Mouse (Mus musculus) adrenal gland, adult 8-10 months (tissue): Measurements from ENCODE around the gene Etv6. TPM values are rescaled to one million over a fixed set of nuclear protein-coding genes. Genes with fewer than 3 reads are reported as not detected.
A peak's percentile ranks its signal among the peaks of the same experiment; 100 is the strongest.

Experiments
- DNase-seq: peaks from one replicate; pipeline ENCODE4 v3.0.0; 2022
- total RNA-seq, 4 experiments: library from RNA; stranded (reverse); gene quantifications; 2 replicates each; pipeline ENCODE4 v1.2.4; 2022

Etv6 gene
- total RNA-seq, 4 experiments from 2014 or later, result 40.4 to 49.6 (median 43.5) TPM

DNA sequence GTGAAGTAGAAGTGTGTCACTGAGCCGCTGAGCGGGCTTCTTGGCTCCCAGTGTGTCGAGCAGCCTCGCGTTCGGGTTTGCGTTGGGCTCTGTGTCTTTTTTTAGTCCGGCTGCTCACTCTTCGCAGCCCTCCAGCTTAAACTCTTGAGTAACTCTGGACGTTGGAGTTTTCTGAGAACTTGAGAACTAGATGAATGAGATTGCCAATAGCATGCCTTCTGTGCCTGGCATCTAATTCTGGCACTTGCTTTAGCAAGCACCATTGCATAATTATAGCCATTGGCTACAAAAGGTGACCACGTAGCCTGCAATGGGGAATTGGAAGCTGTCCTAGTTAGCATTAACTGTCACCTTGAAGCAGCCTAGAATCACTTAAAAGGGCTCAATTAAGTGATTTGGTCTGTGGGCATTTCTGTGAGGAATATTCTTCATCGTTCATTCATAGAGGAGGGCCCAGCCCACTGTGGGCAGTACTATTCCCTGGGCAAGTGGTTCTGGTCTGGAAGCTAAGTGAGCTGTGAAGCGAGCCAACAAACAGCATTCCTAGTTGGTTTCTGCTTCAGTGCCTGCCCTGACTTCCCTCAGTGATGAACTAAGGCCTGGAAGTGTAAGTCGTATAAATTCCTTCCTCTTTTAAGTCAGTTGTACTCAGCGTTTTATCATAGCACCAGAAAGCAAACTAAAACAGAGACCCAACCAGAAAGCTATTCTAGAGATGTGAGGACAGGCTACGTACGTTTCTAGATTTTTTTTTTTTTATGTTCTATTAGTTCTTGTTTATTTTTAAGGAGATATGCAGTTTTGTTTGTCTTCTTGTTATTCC, 136.6 kb downstream of the Etv6 start:
- no peak for DNase-seq

DNA sequence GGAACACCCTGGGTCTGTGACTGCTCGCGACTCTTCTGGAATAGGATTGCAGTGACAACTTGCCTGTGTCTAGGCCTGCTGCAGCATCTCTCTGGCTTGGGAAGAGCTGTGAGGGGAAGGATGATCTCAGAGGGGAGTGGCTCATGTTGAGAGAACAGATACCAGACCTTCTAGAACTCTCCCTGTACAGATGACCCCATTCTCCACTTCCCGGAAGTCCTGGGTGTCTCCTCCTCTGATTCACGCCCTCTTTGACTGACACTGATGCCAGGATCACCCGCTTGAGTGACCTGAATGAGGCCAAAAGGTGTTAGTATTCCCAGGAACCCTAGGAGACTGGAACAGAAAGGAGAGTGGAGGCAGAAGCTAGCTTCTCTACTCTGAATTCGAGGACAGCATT, 137.9 kb downstream of the Etv6 start:
- no peak for DNase-seq

- no peak for DNase-seq
These were observed 139.6 kb downstream of the Etv6 start for GRCm38 (mm10) chr6:134175059-134175458.

GRCm38 (mm10) chr6:134177196-134177595, 141.7 kb downstream of the Etv6 start:
- no peak for DNase-seq

GRCm38 (mm10) chr6:134182301-134182948, 146.9 kb downstream of the Etv6 start:
- no peak for DNase-seq

DNA sequence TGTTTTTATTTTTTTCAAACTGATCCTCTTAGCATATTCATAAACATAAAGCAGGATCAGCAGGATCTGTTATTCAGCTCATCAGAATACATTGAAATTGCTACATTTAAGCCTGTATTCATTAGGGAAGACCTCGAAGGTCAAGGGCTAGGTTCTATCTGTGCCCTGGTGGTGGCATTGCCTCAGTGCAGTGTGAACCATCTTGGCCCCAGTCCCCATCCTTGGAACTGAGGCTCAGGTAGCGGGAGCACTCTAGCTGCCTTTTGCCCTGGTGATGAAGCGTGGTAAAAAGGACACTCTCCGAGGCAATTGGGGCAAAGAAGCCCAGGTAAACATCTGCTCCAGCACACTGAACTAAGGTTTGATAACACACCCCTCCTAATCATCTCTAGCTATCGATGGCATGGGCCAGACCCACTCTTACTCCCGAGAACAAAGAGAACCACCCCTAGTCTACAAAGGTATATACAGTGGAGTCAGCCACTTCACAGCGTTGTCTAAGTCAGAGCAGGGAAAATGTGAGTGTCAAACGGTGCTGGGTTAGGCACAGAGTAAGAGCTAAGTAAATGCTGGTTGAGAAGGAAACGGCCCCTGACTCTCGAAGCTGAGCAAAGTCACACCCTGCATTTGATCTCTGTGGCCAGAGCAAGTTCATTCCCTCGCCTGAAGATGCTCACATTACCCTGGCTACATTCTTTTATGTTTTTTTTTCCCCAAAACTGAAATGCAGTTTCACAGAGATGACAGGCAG, 148.3 kb downstream of the Etv6 start:
- no peak for DNase-seq

GRCm38 (mm10) chr6:134186286-134186903, 150.9 kb downstream of the Etv6 start:
- DNase-seq, result no peak

DNA sequence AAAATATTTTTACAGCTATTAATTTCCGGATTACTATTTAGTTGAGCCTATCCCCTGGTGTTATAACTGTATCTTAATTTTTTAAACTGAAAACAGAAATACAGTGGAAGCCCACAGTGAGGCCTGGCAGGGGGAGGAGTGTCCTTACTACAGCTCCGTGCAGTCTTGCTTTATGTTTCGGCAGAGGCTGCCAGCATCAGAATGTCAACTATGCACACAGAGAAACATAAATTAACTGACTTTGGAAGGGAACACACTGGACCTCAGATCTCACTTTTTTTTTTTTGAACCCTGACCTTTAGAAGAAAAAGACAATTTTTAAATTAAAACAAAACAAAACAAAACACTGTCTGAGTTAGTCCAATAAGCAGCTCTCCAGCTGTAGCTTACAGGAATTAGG, 153.2 kb downstream of the Etv6 start:
- DNase-seq, result no peak

- no peak for DNase-seq
These were observed 153.7 kb downstream of the Etv6 start for GRCm38 (mm10) chr6:134189174-134189573.

DNA sequence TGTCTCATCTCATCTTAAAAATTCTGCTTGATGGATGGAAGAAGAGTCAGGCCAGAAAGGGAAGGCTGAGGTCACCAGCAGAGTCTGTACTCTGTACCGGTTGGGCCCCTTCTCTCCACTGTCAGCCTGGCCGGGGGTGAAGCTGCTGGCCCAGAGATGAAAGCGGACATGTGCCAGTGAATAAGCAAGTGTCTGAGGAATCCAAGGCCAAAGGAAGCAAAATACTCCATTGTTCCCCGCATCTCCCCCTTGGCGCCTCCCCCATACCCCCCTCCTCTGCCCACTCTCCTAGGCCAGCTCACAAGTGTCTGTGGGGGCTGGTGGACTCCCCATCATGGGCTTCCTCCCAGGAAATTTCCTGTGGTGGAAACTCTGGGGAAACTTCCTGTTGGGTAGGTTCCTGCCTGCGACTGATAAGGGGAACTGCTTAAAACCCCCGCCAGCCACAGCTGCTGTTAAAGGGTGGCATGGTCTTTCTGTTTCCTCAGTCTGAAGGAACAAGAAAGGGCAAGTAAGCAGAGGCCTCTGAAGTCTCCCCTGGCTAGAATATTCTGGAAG, 154.2 kb downstream of the Etv6 start:
- peak; percentile 75 for DNase-seq

GRCm38 (mm10) chr6:134190597-134191278, 155.2 kb downstream of the Etv6 start:
- no peak for DNase-seq

DNA sequence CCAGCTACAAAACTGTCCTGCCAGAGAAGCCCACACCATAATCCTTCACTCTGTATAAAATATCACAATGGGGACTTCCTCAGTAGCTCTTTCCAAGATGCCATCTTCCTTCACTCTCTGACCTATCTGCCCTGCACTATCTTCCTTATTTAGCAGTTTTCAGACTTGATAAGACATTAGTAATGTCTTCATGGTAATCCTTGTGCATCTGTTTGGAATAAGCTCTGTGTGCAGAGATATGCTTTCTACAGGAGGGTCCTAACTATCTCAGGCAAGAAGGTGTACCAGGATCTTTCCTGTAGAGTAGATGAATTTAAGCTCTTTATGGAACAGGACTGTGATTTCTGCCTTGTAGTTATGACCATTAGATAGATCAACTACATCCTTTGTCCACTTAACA, 157.2 kb downstream of the Etv6 start:
- no peak for DNase-seq

- no peak for DNase-seq
These were observed 164.4 kb downstream of the Etv6 start for GRCm38 (mm10) chr6:134199895-134200294.

DNA sequence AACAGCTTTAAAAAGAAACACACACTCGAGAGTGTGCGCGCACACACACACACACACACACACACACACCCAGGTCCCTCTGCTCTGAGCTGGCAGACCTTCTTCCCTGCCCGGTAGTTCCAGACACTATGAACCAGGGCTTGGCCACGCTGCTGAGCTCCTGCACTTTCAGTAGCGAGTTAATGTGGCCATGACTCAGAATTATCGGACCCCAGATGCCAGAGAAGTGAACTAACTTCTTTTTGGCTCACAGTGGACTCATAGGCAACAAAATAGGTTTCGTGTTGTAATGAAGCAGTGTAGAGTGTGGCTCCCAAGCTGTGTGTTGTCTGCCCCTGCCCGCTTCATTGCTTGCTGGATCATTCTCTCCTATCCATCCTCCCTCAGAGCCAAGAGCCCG, 165.1 kb downstream of the Etv6 start:
- DNase-seq, result no peak

- DNase-seq, result no peak
These were observed 166.7 kb downstream of the Etv6 start for GRCm38 (mm10) chr6:134202176-134202575.

DNA sequence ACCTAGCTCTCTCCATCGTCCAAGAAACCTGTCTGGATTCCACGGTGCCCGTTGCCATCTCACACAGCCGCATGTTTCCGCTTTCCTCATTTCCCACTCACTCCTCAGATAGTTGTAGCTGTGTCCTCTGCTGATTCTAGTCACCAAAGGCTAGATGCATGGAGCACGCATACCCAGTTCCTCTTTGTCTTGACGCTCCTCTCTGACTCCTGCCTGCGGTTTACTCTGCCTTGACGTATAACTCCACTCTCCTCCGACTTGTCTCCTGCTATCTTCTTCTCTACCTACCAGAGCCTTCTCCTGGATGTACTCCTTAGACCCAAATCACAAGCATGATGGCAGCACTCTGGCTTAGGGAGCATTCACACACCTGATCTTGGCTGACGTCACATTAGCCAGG, 169.7 kb downstream of the Etv6 start:
- no peak for DNase-seq

- DNase-seq, result no peak
These were observed 170.2 kb downstream of the Etv6 start for GRCm38 (mm10) chr6:134205726-134206125.

DNA sequence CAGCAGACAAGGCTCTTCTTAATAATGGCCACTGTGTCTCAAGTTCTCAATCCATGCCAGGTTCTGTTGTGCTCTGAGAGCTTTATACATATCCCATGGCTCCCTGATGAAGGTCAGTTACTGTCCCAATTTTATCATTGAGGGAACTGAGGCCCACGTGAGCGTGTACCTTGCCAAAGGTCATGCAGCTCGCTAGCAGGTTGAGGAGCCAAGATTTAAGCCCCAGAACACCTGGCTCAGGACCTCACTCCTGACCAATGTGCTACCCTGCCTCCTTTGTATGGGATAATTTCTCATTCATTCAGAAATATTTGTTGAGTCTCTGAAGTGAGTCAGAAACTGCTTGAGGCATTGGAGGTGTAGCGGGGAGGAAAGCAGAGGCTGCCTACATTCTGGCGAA, 170.8 kb downstream of the Etv6 start:
- DNase-seq, result no peak

- DNase-seq, result no peak
These were observed 172.1 kb downstream of the Etv6 start for GRCm38 (mm10) chr6:134207391-134208179.

DNA sequence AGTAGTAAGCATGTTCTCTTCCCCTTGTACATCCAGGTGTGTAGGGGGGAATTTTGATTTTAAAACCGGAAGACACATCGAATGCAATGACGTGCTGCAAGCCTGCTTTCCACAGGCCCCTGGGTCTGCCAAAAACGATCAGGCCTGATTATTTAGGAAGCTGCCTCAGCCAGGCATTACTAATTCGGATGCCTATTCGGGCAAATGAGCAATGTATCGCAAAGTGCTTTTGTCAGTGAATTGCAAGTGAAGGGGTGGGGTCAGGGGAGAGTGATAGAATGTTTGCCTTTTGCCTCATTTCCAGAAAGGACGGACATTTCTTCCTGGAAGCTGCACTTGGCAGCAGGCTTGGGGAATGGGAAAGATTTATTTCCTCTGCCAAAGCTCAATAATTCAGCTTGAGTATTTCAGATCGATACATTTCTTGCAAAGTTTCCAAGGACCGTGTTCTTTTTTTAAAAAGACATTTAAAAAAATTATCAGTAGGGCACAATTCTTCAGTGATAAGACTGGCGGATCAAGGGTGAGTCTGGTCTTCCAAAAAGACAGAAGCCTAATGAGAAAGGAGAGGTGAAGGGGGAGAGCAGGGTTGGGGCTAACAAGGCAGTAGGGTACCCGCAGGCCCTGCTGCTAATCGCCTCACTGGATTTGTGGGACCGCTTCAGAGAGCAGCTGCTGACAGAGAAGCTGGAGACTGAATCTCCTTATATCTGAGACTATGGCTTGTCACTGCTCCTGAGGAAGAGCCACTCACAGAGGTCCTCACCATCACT, 172.9 kb downstream of the Etv6 start:
- no peak for DNase-seq
